Mouse (Mus musculus): ENCODE data around the gene Serpina10. TPM values are rescaled to one million over a fixed set of nuclear protein-coding genes. Genes with fewer than 3 reads are reported as not detected.
"Not testable (repeated sequence)": the region's sequence is repeated elsewhere in the genome, so short reads cannot be mapped to it uniquely, and the experiment has no call there.

Gene Serpina10
- total RNA-seq, 2 experiments from 2014 or later = not detected

- ATAC-seq (replicated peaks; ENCODE audit: low FRiP score, poor library complexity, severe bottlenecking) = no peak
Measured at GRCm38 (mm10) chr12:103616860-103617261, 14.4 kb downstream of the Serpina10 start.

- no peak for ATAC-seq (replicated peaks; ENCODE audit: low FRiP score, poor library complexity, severe bottlenecking)
Measured at GRCm38 (mm10) chr12:103615734-103616133, 15.5 kb downstream of the Serpina10 start.

GRCm38 (mm10) chr12:103615141-103615540, 16.1 kb downstream of the Serpina10 start:
- no peak for ATAC-seq (replicated peaks; ENCODE audit: low FRiP score, poor library complexity, severe bottlenecking)

- ATAC-seq (replicated peaks; ENCODE audit: low FRiP score, poor library complexity, severe bottlenecking) = no peak
Measured at GRCm38 (mm10) chr12:103601839-103602238, 29.4 kb downstream of the Serpina10 start.

GRCm38 (mm10) chr12:103600364-103600763, 30.9 kb downstream of the Serpina10 start:
- ATAC-seq (replicated peaks; ENCODE audit: low FRiP score, poor library complexity, severe bottlenecking) = no peak

- ATAC-seq (replicated peaks; ENCODE audit: low FRiP score, poor library complexity, severe bottlenecking) = no peak
Measured at GRCm38 (mm10) chr12:103598411-103598810, 32.8 kb downstream of the Serpina10 start.

- ATAC-seq (replicated peaks; ENCODE audit: low FRiP score, poor library complexity, severe bottlenecking) = no peak
Measured at GRCm38 (mm10) chr12:103583771-103584170, 47.5 kb downstream of the Serpina10 start.

GRCm38 (mm10) chr12:103578148-103578547, 53.1 kb downstream of the Serpina10 start:
- not testable (repeated sequence) for ATAC-seq (replicated peaks; ENCODE audit: low FRiP score, poor library complexity, severe bottlenecking)

- ATAC-seq (replicated peaks; ENCODE audit: low FRiP score, poor library complexity, severe bottlenecking) = no peak
Measured at GRCm38 (mm10) chr12:103569690-103570089, 61.6 kb downstream of the Serpina10 start.

- no peak for ATAC-seq (replicated peaks; ENCODE audit: low FRiP score, poor library complexity, severe bottlenecking)
Measured at GRCm38 (mm10) chr12:103567129-103567528, 64.1 kb downstream of the Serpina10 start.

GRCm38 (mm10) chr12:103565151-103565550, 66.1 kb downstream of the Serpina10 start:
- no peak for ATAC-seq (replicated peaks; ENCODE audit: low FRiP score, poor library complexity, severe bottlenecking)

Other genes with a start within 250 kb of the Serpina10 start
- gene Otub2, start 242.8 kb downstream of the Serpina10 start, total RNA-seq (2015; ENCODE audit: low replicate concordance) = 28.1 and 45.4 TPM in 2 replicates
- 18.9 and 25.4 TPM in 2 replicates for gene Otub2, start 242.8 kb downstream of the Serpina10 start, total RNA-seq (2017; ENCODE audit: low replicate concordance)
- gene 9330161L09Rik, start 223.6 kb downstream of the Serpina10 start, total RNA-seq (2015; ENCODE audit: low replicate concordance) = 3.8 TPM in 1 of 2 replicates, not detected in the other
- 3.4 TPM in 1 of 2 replicates, not detected in the other for gene 9330161L09Rik, start 223.6 kb downstream of the Serpina10 start, total RNA-seq (2017; ENCODE audit: low replicate concordance)
- 41.9 and 51.5 TPM in 2 replicates for gene Ddx24, start 205.6 kb downstream of the Serpina10 start, total RNA-seq (2015; ENCODE audit: low replicate concordance)
- gene Ddx24, start 205.6 kb downstream of the Serpina10 start, total RNA-seq (2017; ENCODE audit: low replicate concordance) = 61.6 and 62.0 TPM in 2 replicates
- 129 and 139 TPM in 2 replicates for gene Ifi27, start 197.2 kb downstream of the Serpina10 start, total RNA-seq (2015; ENCODE audit: low replicate concordance)
- gene Ifi27, start 197.2 kb downstream of the Serpina10 start, total RNA-seq (2017; ENCODE audit: low replicate concordance) = 33.1 and 75.9 TPM in 2 replicates
- gene Ifi27l2a, start 187.8 kb downstream of the Serpina10 start, total RNA-seq (2015; ENCODE audit: low replicate concordance) = 28.1 and 33.5 TPM in 2 replicates
- 16.0 and 20.4 TPM in 2 replicates for gene Ifi27l2a, start 187.8 kb downstream of the Serpina10 start, total RNA-seq (2017; ENCODE audit: low replicate concordance)
- not detected in 2 replicates for gene Ifi27l2b, start 174.2 kb downstream of the Serpina10 start, total RNA-seq (2015; ENCODE audit: low replicate concordance)
- gene Ifi27l2b, start 174.2 kb downstream of the Serpina10 start, total RNA-seq (2017; ENCODE audit: low replicate concordance) = not detected in 2 replicates
- not detected in 2 replicates for gene Ppp4r4, start 99.2 kb downstream of the Serpina10 start, total RNA-seq (2015; ENCODE audit: low replicate concordance)
- 0.90 TPM in 1 of 2 replicates, not detected in the other for gene Ppp4r4, start 99.2 kb downstream of the Serpina10 start, total RNA-seq (2017; ENCODE audit: low replicate concordance)
- gene Serpina6, start 25.8 kb upstream of the Serpina10 start, total RNA-seq (2015; ENCODE audit: low replicate concordance) = not detected in 2 replicates
- not detected in 2 replicates for gene Serpina6, start 25.8 kb upstream of the Serpina10 start, total RNA-seq (2017; ENCODE audit: low replicate concordance)
- not detected in 2 replicates for gene Serpina16, start 44.7 kb upstream of the Serpina10 start, total RNA-seq (2015; ENCODE audit: low replicate concordance)
- gene Serpina16, start 44.7 kb upstream of the Serpina10 start, total RNA-seq (2017; ENCODE audit: low replicate concordance) = not detected in 2 replicates
- gene Serpina1f, start 64.1 kb upstream of the Serpina10 start, total RNA-seq (2015; ENCODE audit: low replicate concordance) = not detected in 2 replicates
- gene Serpina1f, start 64.1 kb upstream of the Serpina10 start, total RNA-seq (2017; ENCODE audit: low replicate concordance) = not detected in 2 replicates
- gene Serpina1d, start 142.1 kb upstream of the Serpina10 start, total RNA-seq (2015; ENCODE audit: low replicate concordance) = not detected in 2 replicates
- not detected in 2 replicates for gene Serpina1d, start 142.1 kb upstream of the Serpina10 start, total RNA-seq (2017; ENCODE audit: low replicate concordance)
- not detected in 2 replicates for gene Serpina1b, start 198.9 kb upstream of the Serpina10 start, total RNA-seq (2015; ENCODE audit: low replicate concordance)
- not detected in 2 replicates for gene Serpina1b, start 198.9 kb upstream of the Serpina10 start, total RNA-seq (2017; ENCODE audit: low replicate concordance)
- not detected in 2 replicates for gene Serpina1a, start 232.1 kb upstream of the Serpina10 start, total RNA-seq (2015; ENCODE audit: low replicate concordance)
- gene Serpina1a, start 232.1 kb upstream of the Serpina10 start, total RNA-seq (2017; ENCODE audit: low replicate concordance) = not detected in 2 replicates